In genomic region chr10:80573944-80574343, GRCm38 (mm10) we compare ENCODE assay signal across 8 mouse cellular contexts. TPM values are rescaled to one million over a fixed set of nuclear protein-coding genes. Genes with fewer than 3 reads are reported as not detected.
A peak's percentile ranks its signal among the peaks of the same experiment; 100 is the strongest.
DNase-seq lines count a peak whose midpoint lies in the region; ATAC-seq and TF ChIP-seq lines count a peak whose summit lies in the region.

No protein-coding gene starts in this region.

- no peak for TF ChIP-seq CTCF in brain, embryonic 14.5 days (IDR thresholded peaks at IDR 0.05; ENCODE audit: borderline replicate concordance, extremely low read depth, insufficient read depth, insufficient read length)

- no peak overlapping the region for H3K27ac ChIP-seq in kidney, embryonic 15.5 days
- H3K27ac ChIP-seq in midbrain, embryonic 12.5 days (replicated peaks), result no peak overlapping the region

- H3K27me3 ChIP-seq in kidney, embryonic 15.5 days, result no peaks in the 10 kb centered on the region
- peaks cover 17% of the 10 kb centered on the region; the same call in 1 of the 2 replicates for H3K27me3 ChIP-seq in midbrain, embryonic 12.5 days

- H3K9me3 ChIP-seq in kidney, embryonic 15.5 days (replicated peaks), result no peaks in the 10 kb centered on the region
- no peaks in the 10 kb centered on the region for H3K9me3 ChIP-seq in midbrain, embryonic 12.5 days

- H3K4me2 ChIP-seq in kidney, embryonic 15.5 days, result peak overlapping the region; percentile 4; the same call in 1 of the 2 replicates
- H3K4me2 ChIP-seq in midbrain, embryonic 12.5 days (replicated peaks), result no peak overlapping the region

- intact Hi-C loops in gastrocnemius, postnatal 14 days (cut with DNase I; ENCODE audit: low total_unique reads), result no loop called here

- peak; percentile 46 to 50 for DNase-seq in cerebellum, postnatal 10 days
- DNase-seq in cerebellum, postnatal 36 days, result no peak
- no peak for DNase-seq in kidney, postnatal 10 days
- DNase-seq in brain, embryonic 14.5 days (ENCODE audit: low read depth), result peak; percentile 45
- no peak for DNase-seq in ovary, postnatal 10 days (ENCODE audit: low spot score)
- DNase-seq in gastrocnemius, postnatal 14 days, result no peak

- TF ChIP-seq POLR2A in brain, embryonic 14.5 days (IDR thresholded peaks at IDR 0.05; ENCODE audit: borderline replicate concordance, extremely low read depth, insufficient read depth, insufficient read length, poor library complexity, severe bottlenecking), result no peak

- 54% methylated on average over 9 of the region's 9 CpGs for WGBS in kidney, embryonic 15.5 days
- 51% methylated on average over 9 of the region's 9 CpGs for WGBS in midbrain, embryonic 12.5 days

- no peaks in the 10 kb centered on the region for H3K36me3 ChIP-seq in kidney, embryonic 15.5 days
- no peaks in the 10 kb centered on the region for H3K36me3 ChIP-seq in midbrain, embryonic 12.5 days

- H3K9ac ChIP-seq in kidney, embryonic 15.5 days, result no peak overlapping the region
- peak overlapping the region; percentile 34; the same call in 1 of the 2 replicates for H3K9ac ChIP-seq in midbrain, embryonic 12.5 days (replicated peaks)

- H3K4me3 ChIP-seq in kidney, embryonic 15.5 days (replicated peaks), result no peak overlapping the region
- H3K4me3 ChIP-seq in midbrain, embryonic 12.5 days, result no peak overlapping the region

- peaks cover 87% of the 10 kb centered on the region for H3K4me1 ChIP-seq in kidney, embryonic 15.5 days
- peaks cover 74% of the 10 kb centered on the region for H3K4me1 ChIP-seq in midbrain, embryonic 12.5 days

- no peak for ATAC-seq in kidney, embryonic 15.5 days (replicated peaks; ENCODE audit: low FRiP score)
- ATAC-seq in midbrain, embryonic 12.5 days (ENCODE audit: low FRiP score, low read depth), result no peak

RNA-seq across cellular contexts. Expression of gene Klf16, which starts 3.2 kb away (rescaled TPM):
- 9.9 and 11.2 TPM in 2 replicates for polyA plus RNA-seq in kidney, embryonic 15.5 days (2015; fragmentation: Nextera tagmentation; extraction: Ambion mirVana)
- polyA plus RNA-seq in brain, embryonic 14.5 days (2012; rRNA removed), result 12.2 and 15.9 TPM in 2 replicates
- polyA plus RNA-seq in midbrain, embryonic 12.5 days (2016; fragmentation: Nextera tagmentation; extraction: Ambion mirVana), result 6.1 and 6.2 TPM in 2 replicates
- 1 to 10 TPM; 2.1 to 2.7 TPM for total RNA-seq in gastrocnemius, postnatal 14 days (2021)

RNA-seq across cellular contexts. Expression of gene Rexo1, which starts 12.6 kb away (rescaled TPM):
- 23.9 and 29.5 TPM in 2 replicates for polyA plus RNA-seq in kidney, embryonic 15.5 days (2015; fragmentation: Nextera tagmentation; extraction: Ambion mirVana)
- polyA plus RNA-seq in brain, embryonic 14.5 days (2012; rRNA removed), result 59.9 and 72.0 TPM in 2 replicates
- 36.5 and 37.3 TPM in 2 replicates for polyA plus RNA-seq in midbrain, embryonic 12.5 days (2016; fragmentation: Nextera tagmentation; extraction: Ambion mirVana)
- total RNA-seq in gastrocnemius, postnatal 14 days (2021), result 10 to 100 TPM in 1 of 2 experiments, 1 to 10 TPM in 1; 9.8 to 11.1 TPM

RNA-seq across cellular contexts. Expression of gene Abhd17a, which starts 16.2 kb away (rescaled TPM):
- 93.5 and 95.4 TPM in 2 replicates for polyA plus RNA-seq in kidney, embryonic 15.5 days (2015; fragmentation: Nextera tagmentation; extraction: Ambion mirVana)
- polyA plus RNA-seq in brain, embryonic 14.5 days (2012; rRNA removed), result 170 and 188 TPM in 2 replicates
- polyA plus RNA-seq in midbrain, embryonic 12.5 days (2016; fragmentation: Nextera tagmentation; extraction: Ambion mirVana), result 104 and 105 TPM in 2 replicates
- total RNA-seq in gastrocnemius, postnatal 14 days (2021), result 10 to 100 TPM; 55.8 to 57.1 TPM

RNA-seq across cellular contexts. Expression of gene Scamp4, which starts 28.7 kb away (rescaled TPM):
- 93.5 and 107 TPM in 2 replicates for polyA plus RNA-seq in kidney, embryonic 15.5 days (2015; fragmentation: Nextera tagmentation; extraction: Ambion mirVana)
- 62.0 and 62.5 TPM in 2 replicates for polyA plus RNA-seq in brain, embryonic 14.5 days (2012; rRNA removed)
- 63.1 and 68.4 TPM in 2 replicates for polyA plus RNA-seq in midbrain, embryonic 12.5 days (2016; fragmentation: Nextera tagmentation; extraction: Ambion mirVana)
- 10 to 100 TPM; 18.3 to 22.0 TPM for total RNA-seq in gastrocnemius, postnatal 14 days (2021)

RNA-seq across cellular contexts. Expression of gene Adat3, which starts 28.7 kb away (rescaled TPM):
- 7.0 and 8.6 TPM in 2 replicates for polyA plus RNA-seq in kidney, embryonic 15.5 days (2015; fragmentation: Nextera tagmentation; extraction: Ambion mirVana)
- 12.7 and 17.3 TPM in 2 replicates for polyA plus RNA-seq in brain, embryonic 14.5 days (2012; rRNA removed)
- 7.8 and 8.7 TPM in 2 replicates for polyA plus RNA-seq in midbrain, embryonic 12.5 days (2016; fragmentation: Nextera tagmentation; extraction: Ambion mirVana)
- total RNA-seq in gastrocnemius, postnatal 14 days (2021), result 1 to 10 TPM; 1.2 to 1.5 TPM

Comparison
In these comparisons a context has a peak if more than half of its experiments do, and no peak if none do; other contexts are left out.
1. DNase-seq: peak in cerebellum, postnatal 10 days (2 of 2) and brain, embryonic 14.5 days (single experiment); none in cerebellum, postnatal 36 days (0 of 2), kidney, postnatal 10 days (single experiment), ovary, postnatal 10 days (single experiment) and gastrocnemius, postnatal 14 days (single experiment).